11 mouse cellular contexts compared by ENCODE assay signal in genomic region chr12:117566298-117566697, GRCm38 (mm10).
"Had no signal": no experiment of that assay in that cellular context is flagged by ENCODE, and none has a peak within 500 bp of the region (broad histone marks: within the 10 kb centered on the region; RNA-seq: fewer than 3 reads in every experiment).

No protein-coding gene starts in this region.

- ATAC-seq: intestine, embryonic 15.5 days; midbrain, embryonic 16.5 days had no signal

- DNase-seq: kidney, adult 18-20 months; kidney, postnatal 10 days; left cerebral cortex, postnatal 4 days; right cerebral cortex, postnatal 4 days had no signal

- H3K4me3 ChIP-seq: intestine, embryonic 15.5 days; limb, embryonic 13.5 days; liver, embryonic 15.5 days; lung, embryonic 15.5 days; midbrain, embryonic 12.5 days; neural tube, embryonic 15.5 days had no signal

- H3K4me1 ChIP-seq: intestine, embryonic 15.5 days; liver, embryonic 15.5 days; midbrain, embryonic 12.5 days; neural tube, embryonic 15.5 days had no signal

- H3K27ac ChIP-seq: intestine, embryonic 15.5 days; limb, embryonic 13.5 days; liver, embryonic 15.5 days; lung, embryonic 15.5 days; midbrain, embryonic 12.5 days; neural tube, embryonic 15.5 days had no signal

- H3K36me3 ChIP-seq: intestine, embryonic 15.5 days; limb, embryonic 13.5 days; liver, embryonic 15.5 days; lung, embryonic 15.5 days; midbrain, embryonic 12.5 days; neural tube, embryonic 15.5 days had no signal

- H3K27me3 ChIP-seq: intestine, embryonic 15.5 days; limb, embryonic 13.5 days; lung, embryonic 15.5 days; midbrain, embryonic 12.5 days; neural tube, embryonic 15.5 days had no signal
